Mouse (Mus musculus): ENCODE results near the gene Fv1. TPM values are rescaled to one million over a fixed set of nuclear protein-coding genes. Genes with fewer than 3 reads are reported as not detected.
A peak's percentile ranks its signal among the peaks of the same experiment; 100 is the strongest.
"Not testable (repeated sequence)": the region's sequence is repeated elsewhere in the genome, so short reads cannot be mapped to it uniquely, and the experiment has no call there.

The Fv1 gene
- 5.2 and 5.5 TPM in 2 replicates for polyA plus RNA-seq (2014; fragmentation: Nextera tagmentation; extraction: Ambion mirVana)

GRCm38 (mm10) chr4:147868450-147869031 lies at the start of gene Fv1, which contains the start of gene Miip:
Gene Fv1 (plus strand): TSS chr4:147868979.
Gene Miip (minus strand): TSS chr4:147868816.
- peak; percentile 99 for DNase-seq (ENCODE audit: low spot score)
- no peaks in the 10 kb centered on the region for H3K9me3 ChIP-seq (ENCODE audit: control insufficient read depth, low read length)
- peak; percentile 98 for ATAC-seq (ENCODE audit: low read depth)
- H3K4me3 ChIP-seq (ENCODE audit: low read depth, low read length) = peak within 1 kb of the TSS; percentile 89
- H3K36me3 ChIP-seq (ENCODE audit: control insufficient read depth, insufficient read depth, low read length) = peaks cover 33% of the 10 kb centered on the region
- under 1% methylated on average over 30 of the region's 30 CpGs for WGBS
- H3K9ac ChIP-seq (ENCODE audit: low read depth, low read length) = peak within 1 kb of the TSS; percentile 83
- H3K4me1 ChIP-seq (ENCODE audit: control insufficient read depth, insufficient read depth, low read length) = peaks cover 13% of the 10 kb centered on the region; the same call in 1 of the 2 replicates
- peak within 1 kb of the TSS; percentile 86 for H3K27ac ChIP-seq (replicated peaks; ENCODE audit: low read depth, low read length)
- H3K4me2 ChIP-seq (ENCODE audit: low read depth, low read length) = peak within 1 kb of the TSS; percentile 86
- no peaks in the 10 kb centered on the region for H3K27me3 ChIP-seq (replicated peaks; ENCODE audit: control insufficient read depth, insufficient read depth, low read length)

DNA sequence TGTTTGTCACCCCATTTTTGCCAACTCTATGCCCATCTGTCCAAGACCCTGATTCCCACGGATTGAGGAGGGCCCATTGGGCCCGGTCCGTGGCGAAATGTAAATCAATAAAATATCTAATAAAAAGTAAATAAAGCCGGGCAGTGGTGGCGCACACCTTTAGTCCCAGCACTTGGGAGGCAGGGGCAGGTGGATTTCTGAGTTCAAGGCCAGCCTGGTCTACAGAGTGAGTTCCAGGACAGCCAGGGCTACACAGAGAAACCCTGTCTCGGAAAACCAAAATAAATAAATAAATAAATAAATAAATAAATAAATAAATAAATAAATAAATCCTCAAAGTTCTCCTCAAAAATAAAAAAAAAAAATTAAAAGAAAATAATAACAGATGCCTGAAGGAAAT lies 49.1 kb upstream of the Fv1 start:
- not testable (repeated sequence) for H3K4me3 ChIP-seq (ENCODE audit: low read depth, low read length); H3K27me3 ChIP-seq (replicated peaks; ENCODE audit: control insufficient read depth, insufficient read depth, low read length); H3K27ac ChIP-seq (replicated peaks; ENCODE audit: low read depth, low read length); H3K4me1 ChIP-seq (ENCODE audit: control insufficient read depth, insufficient read depth, low read length); H3K4me2 ChIP-seq (ENCODE audit: low read depth, low read length); DNase-seq (ENCODE audit: low spot score); ATAC-seq (ENCODE audit: low read depth); H3K9ac ChIP-seq (ENCODE audit: low read depth, low read length)
- WGBS = 84% methylated on average over 7 of the region's 7 CpGs
- H3K9me3 ChIP-seq (ENCODE audit: control insufficient read depth, low read length) = peaks cover 66% of the 10 kb centered on the region
- peaks cover 12% of the 10 kb centered on the region; the same call in 1 of the 2 replicates for H3K36me3 ChIP-seq (ENCODE audit: control insufficient read depth, insufficient read depth, low read length)

- H3K4me3 ChIP-seq (ENCODE audit: low read depth, low read length); H3K27me3 ChIP-seq (replicated peaks; ENCODE audit: control insufficient read depth, insufficient read depth, low read length); H3K27ac ChIP-seq (replicated peaks; ENCODE audit: low read depth, low read length); H3K4me1 ChIP-seq (ENCODE audit: control insufficient read depth, insufficient read depth, low read length); H3K9ac ChIP-seq (ENCODE audit: low read depth, low read length); DNase-seq (ENCODE audit: low spot score); ATAC-seq (ENCODE audit: low read depth); H3K4me2 ChIP-seq (ENCODE audit: low read depth, low read length): not testable (repeated sequence)
- Histone ChIP-seq H3K36me3 (ENCODE audit: control insufficient read depth, insufficient read depth, low read length) (peaks cover 30% of the 10 kb centered on the region), H3K9me3 (ENCODE audit: control insufficient read depth, low read length) (peaks cover 81% of the 10 kb centered on the region)
- 85% methylated on average over 3 of the region's 3 CpGs for WGBS
These were observed 47.4 kb upstream of the Fv1 start for GRCm38 (mm10) chr4:147821414-147821813.

- Histone ChIP-seq H3K9ac (ENCODE audit: low read depth, low read length) (no peak overlapping the region), H3K9me3 (ENCODE audit: control insufficient read depth, low read length) (peaks cover 97% of the 10 kb centered on the region), H3K27ac (replicated peaks; ENCODE audit: low read depth, low read length) (no peak overlapping the region), H3K4me2 (ENCODE audit: low read depth, low read length) (no peak overlapping the region), H3K4me1 (ENCODE audit: control insufficient read depth, insufficient read depth, low read length) (no peaks in the 10 kb centered on the region), H3K27me3 (replicated peaks; ENCODE audit: control insufficient read depth, insufficient read depth, low read length) (no peaks in the 10 kb centered on the region), H3K36me3 (ENCODE audit: control insufficient read depth, insufficient read depth, low read length) (peaks cover 60% of the 10 kb centered on the region), H3K4me3 (ENCODE audit: low read depth, low read length) (no peak overlapping the region)
- ATAC-seq (ENCODE audit: low read depth) = no peak
- WGBS = 95% methylated on average over 4 of the region's 4 CpGs
- no peak for DNase-seq (ENCODE audit: low spot score)
These were observed 44.4 kb upstream of the Fv1 start for GRCm38 (mm10) chr4:147824389-147824788.

GRCm38 (mm10) chr4:147839282-147839681 lies 29.5 kb upstream of the Fv1 start:
- not testable (repeated sequence) for ATAC-seq (ENCODE audit: low read depth); H3K4me3 ChIP-seq (ENCODE audit: low read depth, low read length); H3K9ac ChIP-seq (ENCODE audit: low read depth, low read length); H3K4me2 ChIP-seq (ENCODE audit: low read depth, low read length); H3K27me3 ChIP-seq (replicated peaks; ENCODE audit: control insufficient read depth, insufficient read depth, low read length); H3K27ac ChIP-seq (replicated peaks; ENCODE audit: low read depth, low read length); H3K4me1 ChIP-seq (ENCODE audit: control insufficient read depth, insufficient read depth, low read length); DNase-seq (ENCODE audit: low spot score)
- 99% methylated on average over 15 of the region's 26 CpGs for WGBS
- Histone ChIP-seq H3K36me3 (ENCODE audit: control insufficient read depth, insufficient read depth, low read length) (peaks cover 38% of the 10 kb centered on the region), H3K9me3 (ENCODE audit: control insufficient read depth, low read length) (peaks cover 41% of the 10 kb centered on the region)

DNA sequence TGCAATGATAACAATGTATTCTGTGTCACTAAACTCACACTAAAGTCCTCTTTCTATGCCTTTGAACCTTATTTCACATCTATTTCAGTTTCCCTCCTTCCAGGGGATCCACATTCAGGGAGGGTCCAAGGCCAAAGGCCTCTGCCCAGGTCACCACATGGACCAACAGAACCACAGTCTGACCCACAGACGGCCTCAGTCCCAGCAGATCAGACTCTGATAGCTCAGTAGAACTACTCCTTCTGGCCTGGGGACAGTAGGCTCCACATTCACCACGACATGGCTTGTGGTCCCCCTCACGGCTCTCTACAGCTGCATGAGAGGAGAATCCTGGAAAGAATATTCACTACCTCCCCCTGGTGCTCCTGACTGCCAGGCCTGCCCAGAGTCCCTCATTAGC lies 25.9 kb upstream of the Fv1 start:
- 92% methylated on average over 3 of the region's 3 CpGs for WGBS

GRCm38 (mm10) chr4:147847614-147848583 lies 20.9 kb upstream of the Fv1 start, which contains the start of gene Zfp933:
Gene Zfp933 (minus strand): TSS chr4:147848366.
- no peaks in the 10 kb centered on the region for H3K27me3 ChIP-seq (replicated peaks; ENCODE audit: control insufficient read depth, insufficient read depth, low read length)
- peak within 1 kb of the TSS; percentile 10; the same call in 1 of the 2 replicates for H3K27ac ChIP-seq (replicated peaks; ENCODE audit: low read depth, low read length)

More for the DNA sequence above, 25.9 kb upstream of the Fv1 start:
- H3K4me3 ChIP-seq (ENCODE audit: low read depth, low read length) = no peak overlapping the region
- peaks cover 52% of the 10 kb centered on the region for H3K9me3 ChIP-seq (ENCODE audit: control insufficient read depth, low read length)
- peaks cover 5% of the 10 kb centered on the region for H3K4me1 ChIP-seq (ENCODE audit: control insufficient read depth, insufficient read depth, low read length)
- H3K4me2 ChIP-seq (ENCODE audit: low read depth, low read length) = no peak overlapping the region
- peaks cover 55% of the 10 kb centered on the region for H3K36me3 ChIP-seq (ENCODE audit: control insufficient read depth, insufficient read depth, low read length)
- DNase-seq (ENCODE audit: low spot score) (no peak), ATAC-seq (ENCODE audit: low read depth) (no peak)
- no peak overlapping the region for H3K9ac ChIP-seq (ENCODE audit: low read depth, low read length)
- no peaks in the 10 kb centered on the region for H3K27me3 ChIP-seq (replicated peaks; ENCODE audit: control insufficient read depth, insufficient read depth, low read length)
- H3K27ac ChIP-seq (replicated peaks; ENCODE audit: low read depth, low read length) = no peak overlapping the region

DNA sequence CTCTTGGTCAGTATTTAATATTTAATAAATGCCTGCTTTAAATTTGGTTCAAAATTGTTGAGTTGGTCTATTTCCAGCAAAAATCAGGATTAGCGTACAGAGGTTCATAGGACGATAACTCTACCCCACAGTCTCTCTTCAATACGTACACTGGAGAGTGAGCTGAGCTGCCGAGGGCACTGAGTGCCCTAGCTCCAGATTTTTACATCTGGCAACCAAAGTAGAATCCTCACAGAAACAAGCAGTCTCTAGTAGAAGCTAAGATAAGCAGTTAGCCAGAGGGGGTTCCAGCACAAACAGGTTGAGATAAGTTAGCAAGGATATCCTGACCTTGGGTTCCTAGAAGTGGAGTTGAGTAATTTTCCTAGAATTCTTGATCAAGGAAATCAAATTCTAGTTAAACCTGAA lies 20.2 kb upstream of the Fv1 start:
- peaks cover 8% of the 10 kb centered on the region for H3K4me1 ChIP-seq (ENCODE audit: control insufficient read depth, insufficient read depth, low read length)
- ATAC-seq (ENCODE audit: low read depth) = peak; percentile 69
- peak overlapping the region; percentile 70 for H3K9ac ChIP-seq (ENCODE audit: low read depth, low read length)
- H3K27me3 ChIP-seq (replicated peaks; ENCODE audit: control insufficient read depth, insufficient read depth, low read length) = no peaks in the 10 kb centered on the region
- peak overlapping the region; percentile 10; the same call in 1 of the 2 replicates for H3K27ac ChIP-seq (replicated peaks; ENCODE audit: low read depth, low read length)
- H3K4me3 ChIP-seq (ENCODE audit: low read depth, low read length) = peak overlapping the region; percentile 64
- DNase-seq (ENCODE audit: low spot score) = no peak
- H3K9me3 ChIP-seq (ENCODE audit: control insufficient read depth, low read length) = peaks cover 22% of the 10 kb centered on the region
- peaks cover 24% of the 10 kb centered on the region for H3K36me3 ChIP-seq (ENCODE audit: control insufficient read depth, insufficient read depth, low read length)
- WGBS = 4% methylated on average over 4 of the region's 4 CpGs
- peak overlapping the region; percentile 72 for H3K4me2 ChIP-seq (ENCODE audit: low read depth, low read length)

More at GRCm38 (mm10) chr4:147847614-147848583, 20.9 kb upstream of the Fv1 start, which contains the start of gene Zfp933:
- H3K4me1 ChIP-seq (ENCODE audit: control insufficient read depth, insufficient read depth, low read length) = peaks cover 8% of the 10 kb centered on the region
- H3K9me3 ChIP-seq (ENCODE audit: control insufficient read depth, low read length) = peaks cover 29% of the 10 kb centered on the region
- ATAC-seq (ENCODE audit: low read depth) (peak; percentile 95), DNase-seq (ENCODE audit: low spot score) (peak; percentile 97)
- peak within 1 kb of the TSS; percentile 64 for H3K4me3 ChIP-seq (ENCODE audit: low read depth, low read length)
- 2% methylated on average over 23 of the region's 23 CpGs for WGBS
- peaks cover 30% of the 10 kb centered on the region for H3K36me3 ChIP-seq (ENCODE audit: control insufficient read depth, insufficient read depth, low read length)
- peak within 1 kb of the TSS; percentile 72 for H3K4me2 ChIP-seq (ENCODE audit: low read depth, low read length)
- H3K9ac ChIP-seq (ENCODE audit: low read depth, low read length) = peak within 1 kb of the TSS; percentile 70
